Mouse (Mus musculus) C2C12 (cell line): Measurements from ENCODE around the gene Gak. TPM values are rescaled to one million over a fixed set of nuclear protein-coding genes. Genes with fewer than 3 reads are reported as not detected.

Source experiments
- H3K27me3 ChIP-seq: one replicate; pipeline ENCODE4 v1.6.1; 2011; ENCODE audit not compliant: control insufficient read depth, insufficient read depth, insufficient read length
- H3K36me3 ChIP-seq: one replicate; pipeline ENCODE4 v1.6.1; 2011; ENCODE audit not compliant: control insufficient read depth, insufficient read depth
- H3K4me3 ChIP-seq: one replicate; pipeline ENCODE4 v1.5.1; 2011; ENCODE audit warnings: mild to moderate bottlenecking, control low read depth; ENCODE audit not compliant: poor library complexity, insufficient read depth, severe bottlenecking
- H3K79me2 ChIP-seq: one replicate; pipeline ENCODE4 v1.6.1; 2011; ENCODE audit not compliant: control insufficient read depth, insufficient read depth
- H3K79me3 ChIP-seq: one replicate; pipeline ENCODE4 v1.6.1; 2011; ENCODE audit warnings: low read depth, control low read depth
- H3ac ChIP-seq: one replicate; pipeline ENCODE3; 2011; ENCODE audit warnings: low read depth; ENCODE audit not compliant: control insufficient read depth, insufficient read length
- CEBPB ChIP-seq: IDR thresholded peaks from one replicate; pipeline ENCODE4 v1.6.1; 2011; ENCODE audit warnings: low read depth, mild to moderate bottlenecking, control low read depth, moderate library complexity
- CTCF ChIP-seq: IDR thresholded peaks from one replicate; pipeline ENCODE4 v1.5.1; 2011; ENCODE audit not compliant: control insufficient read depth, insufficient read depth, insufficient read length
- FOSL1 ChIP-seq: IDR thresholded peaks from one replicate; pipeline ENCODE4 v1.8.0; 2011; ENCODE audit warnings: mild to moderate bottlenecking, low read length; ENCODE audit not compliant: poor library complexity, insufficient read depth, severe bottlenecking
- MAX ChIP-seq: IDR thresholded peaks from one replicate; pipeline ENCODE4 v1.6.1; 2011; ENCODE audit warnings: mild to moderate bottlenecking, control low read depth
- MYOD1 ChIP-seq: IDR thresholded peaks from one replicate; pipeline ENCODE4 v1.6.1; 2011; ENCODE audit warnings: low read depth; ENCODE audit not compliant: control insufficient read depth, insufficient read length
- MYOG ChIP-seq: IDR thresholded peaks from one replicate; pipeline ENCODE4 v1.6.1; 2011; ENCODE audit not compliant: control insufficient read depth, insufficient read length; ENCODE audit errors: extremely low read depth
- USF1 ChIP-seq: IDR thresholded peaks from one replicate; pipeline ENCODE4 v1.6.1; 2011; ENCODE audit warnings: low read depth, mild to moderate bottlenecking, control low read depth, moderate library complexity
- polyA plus RNA-seq: library from polyadenylated mRNA; unstranded; fragments of >200 nt; fragmentation: generic; extraction: Trizol; gene quantifications from one replicate; pipeline ENCODE4 v1.2.1, GENCODE M21; 2012; ENCODE audit warnings: missing spikeins

Gene Gak
- polyA plus RNA-seq, 1 experiment, result 44.0 TPM

DNA sequence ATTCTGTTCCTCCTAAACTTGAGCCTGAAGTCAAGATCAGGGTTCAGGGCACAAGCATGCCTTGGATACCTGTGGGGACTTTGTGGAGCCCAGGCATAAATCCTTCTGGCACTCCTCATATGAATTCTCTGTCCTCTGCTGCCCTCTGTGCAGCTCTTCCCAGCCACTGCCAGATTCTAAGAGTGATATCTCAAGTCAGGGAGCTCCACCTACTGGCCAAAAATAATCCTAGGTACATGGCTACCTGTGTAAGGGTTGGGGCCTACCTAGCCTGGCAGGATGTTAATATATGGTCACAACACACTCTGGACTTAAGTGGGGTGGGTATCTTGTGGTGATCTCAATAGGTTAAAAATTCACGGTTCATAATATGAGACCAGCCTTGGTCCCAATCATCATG, 22.3 kb upstream of the Gak start:
- TF ChIP-seq MAX (no peak), USF1 (no peak), CEBPB (no peak), CTCF (no peak), MYOD1 (no peak), MYOG (no peak), FOSL1 (no peak)
- H3K79me2 ChIP-seq, result no peaks in the 10 kb centered on the region
- no peaks in the 10 kb centered on the region for H3K27me3 ChIP-seq
- no peak overlapping the region for H3K4me3 ChIP-seq
- no peaks in the 10 kb centered on the region for H3K79me3 ChIP-seq
- no peak overlapping the region for H3ac ChIP-seq
- peaks cover 16% of the 10 kb centered on the region for H3K36me3 ChIP-seq

DNA sequence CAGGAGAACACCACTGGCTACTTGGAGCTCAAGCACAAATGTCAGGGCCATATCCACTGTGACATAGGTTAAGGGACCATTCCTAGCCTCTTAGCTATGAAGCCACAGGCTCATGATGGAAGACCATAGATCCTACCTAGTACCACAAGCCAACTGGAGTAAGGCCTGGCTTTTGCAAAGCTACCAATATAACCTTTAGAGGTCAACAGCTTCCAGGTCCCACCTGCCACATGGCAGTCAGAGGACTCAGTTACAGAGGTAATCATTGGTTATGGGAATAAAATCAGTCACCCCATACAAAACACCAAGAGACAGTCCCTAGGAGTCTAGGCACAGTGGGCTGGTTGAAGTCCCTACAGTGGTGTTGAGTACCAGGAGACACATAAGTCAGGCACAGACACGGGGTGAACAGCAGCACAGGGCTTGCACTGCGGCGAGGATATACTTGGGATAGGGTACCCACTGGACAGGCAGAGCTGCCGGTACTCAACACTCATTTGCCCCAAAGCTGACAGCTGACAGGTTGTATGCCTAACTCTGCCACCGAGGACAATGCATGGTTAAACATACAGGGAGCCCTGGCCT, 21.7 kb upstream of the Gak start:
- H3K36me3 ChIP-seq, result peaks cover 16% of the 10 kb centered on the region
- H3K79me3 ChIP-seq, result no peaks in the 10 kb centered on the region
- no peak overlapping the region for H3K4me3 ChIP-seq
- TF ChIP-seq MYOG, result no peak
- TF ChIP-seq FOSL1, result no peak
- TF ChIP-seq USF1, result no peak
- H3K27me3 ChIP-seq, result no peaks in the 10 kb centered on the region
- no peaks in the 10 kb centered on the region for H3K79me2 ChIP-seq
- no peak overlapping the region for H3ac ChIP-seq

DNA sequence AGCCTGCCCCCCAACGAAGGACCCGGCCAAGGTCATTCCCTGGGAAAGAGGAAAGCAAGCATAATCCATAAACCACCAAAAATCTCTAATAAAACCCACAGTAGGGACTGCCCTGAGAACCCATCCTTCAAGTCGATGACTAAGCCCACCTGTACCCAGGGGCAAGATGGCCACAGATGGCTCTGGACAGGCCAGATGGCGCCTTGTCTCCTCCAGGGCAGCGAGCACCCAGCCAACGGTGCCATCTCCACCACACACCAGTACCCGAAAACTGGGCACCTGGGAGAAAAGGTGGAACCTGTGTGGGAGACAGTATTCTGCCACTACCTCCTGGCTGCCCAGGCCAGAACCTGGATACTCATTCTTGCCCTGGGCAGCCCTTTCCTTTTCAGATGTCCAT, 20.8 kb upstream of the Gak start:
- Histone ChIP-seq H3K79me2 (no peaks in the 10 kb centered on the region), H3K4me3 (no peak overlapping the region), H3ac (no peak overlapping the region), H3K27me3 (no peaks in the 10 kb centered on the region), H3K36me3 (peaks cover 15% of the 10 kb centered on the region), H3K79me3 (no peaks in the 10 kb centered on the region)
- TF ChIP-seq MYOG (no peak), MAX (no peak), CEBPB (no peak), CTCF (no peak)

DNA sequence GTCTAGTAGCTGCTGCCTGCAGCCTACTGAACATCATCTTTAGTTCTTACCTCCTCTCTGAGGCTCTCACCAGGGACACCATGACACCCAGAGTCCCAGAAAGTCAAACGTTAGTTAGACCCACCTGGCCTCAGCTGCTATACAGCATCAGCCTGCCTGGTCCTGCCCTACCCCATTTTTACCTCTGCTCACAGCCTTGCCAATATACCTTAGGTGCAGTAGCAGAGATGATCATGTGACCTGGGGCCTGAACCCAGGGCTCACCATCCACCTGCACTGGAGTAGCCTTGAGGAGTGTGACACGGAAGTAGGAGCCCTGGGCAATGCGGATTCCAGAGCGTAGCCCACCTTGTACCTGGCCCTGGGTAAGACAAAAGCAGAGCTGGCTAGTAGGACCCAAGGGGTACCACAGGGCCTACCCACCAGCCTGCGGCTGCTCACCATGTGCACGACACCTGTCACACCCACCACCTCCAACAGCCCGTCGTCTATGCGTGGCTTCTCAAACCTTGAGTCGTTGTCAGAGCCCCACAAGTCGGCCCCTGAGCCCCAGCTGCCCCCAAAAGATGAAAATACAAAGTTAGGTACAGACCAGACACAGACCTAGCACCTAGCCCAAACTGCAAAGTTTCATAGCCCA, 19.5 kb upstream of the Gak start:
- Histone ChIP-seq H3ac (no peak overlapping the region), H3K79me3 (no peaks in the 10 kb centered on the region), H3K27me3 (no peaks in the 10 kb centered on the region), H3K79me2 (no peaks in the 10 kb centered on the region), H3K4me3 (no peak overlapping the region), H3K36me3 (peaks cover 5% of the 10 kb centered on the region)
- TF ChIP-seq FOSL1, result no peak
- no peak for TF ChIP-seq CEBPB

DNA sequence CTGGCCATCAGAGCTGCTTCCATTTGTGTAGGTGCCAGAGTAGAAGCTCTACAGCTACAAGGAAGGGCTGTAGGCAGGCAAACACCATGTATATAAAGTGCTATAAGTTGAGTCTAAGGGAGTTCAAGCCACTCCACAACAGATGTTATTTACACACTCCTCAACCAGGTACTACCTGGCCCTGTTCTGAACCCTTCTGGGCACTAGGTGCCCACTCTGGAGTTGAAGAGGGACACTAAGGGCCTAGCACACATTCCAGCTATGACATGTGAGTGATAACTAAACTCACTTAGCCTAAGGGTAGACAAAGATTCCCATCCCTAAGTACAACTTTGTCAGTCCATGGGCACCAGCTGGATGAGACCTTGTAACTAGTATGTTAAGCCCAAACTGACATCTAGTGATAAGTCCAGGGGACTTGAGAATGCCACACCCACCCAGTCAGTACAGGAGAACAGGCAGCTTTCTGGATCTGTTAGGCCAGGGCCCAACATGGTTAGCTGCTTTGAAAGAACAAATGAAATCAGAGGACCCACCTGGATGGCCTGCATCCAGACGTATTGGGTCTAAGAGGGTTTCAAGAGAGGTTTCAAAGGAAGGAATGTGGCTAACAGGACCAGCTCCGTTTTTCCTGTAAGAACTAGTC, 18.4 kb upstream of the Gak start:
- H3K4me3 ChIP-seq, result no peak overlapping the region
- peaks cover 8% of the 10 kb centered on the region for H3K36me3 ChIP-seq
- no peaks in the 10 kb centered on the region for H3K27me3 ChIP-seq
- H3ac ChIP-seq, result no peak overlapping the region
- no peaks in the 10 kb centered on the region for H3K79me2 ChIP-seq
- no peaks in the 10 kb centered on the region for H3K79me3 ChIP-seq
- no peak for TF ChIP-seq FOSL1
- no peak for TF ChIP-seq CTCF
- no peak for TF ChIP-seq MYOG
- no peak for TF ChIP-seq CEBPB
- TF ChIP-seq MAX, result no peak
- no peak for TF ChIP-seq MYOD1
- TF ChIP-seq USF1, result no peak

DNA sequence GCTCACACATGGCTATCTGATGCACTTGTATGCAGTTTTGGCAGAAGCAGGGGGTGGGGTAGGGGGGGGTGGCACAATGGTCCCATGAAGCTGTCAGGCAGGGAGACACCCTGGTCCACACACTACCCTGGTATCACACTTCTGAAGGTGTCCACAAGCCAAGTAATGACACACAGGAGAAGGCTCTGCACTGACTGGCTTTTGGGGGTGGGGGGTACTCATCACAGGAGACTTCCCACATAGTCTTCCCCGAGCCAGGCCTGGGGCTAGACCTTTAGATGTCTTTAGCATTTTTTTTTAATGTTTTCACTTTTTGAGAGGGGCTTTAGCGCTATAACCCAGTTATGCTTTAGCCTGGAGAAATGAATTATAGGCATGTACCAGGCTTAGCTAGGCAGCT, 17.8 kb upstream of the Gak start:
- no peaks in the 10 kb centered on the region for H3K27me3 ChIP-seq
- H3ac ChIP-seq, result no peak overlapping the region
- H3K79me2 ChIP-seq, result no peaks in the 10 kb centered on the region
- H3K36me3 ChIP-seq, result peaks cover 6% of the 10 kb centered on the region
- no peak overlapping the region for H3K4me3 ChIP-seq
- H3K79me3 ChIP-seq, result no peaks in the 10 kb centered on the region
- TF ChIP-seq USF1 (no peak), MYOG (no peak), MAX (no peak), MYOD1 (no peak), CTCF (no peak), CEBPB (no peak), FOSL1 (no peak)
